Mouse (Mus musculus): ENCODE measurements at regions not wholly inside any gene's neighbourhood (a gene's known extent, or its start where the extent isn't known, plus 50 kb on each side); places are given as distances from the start of the nearest gene placed in this dataset.
A peak's percentile ranks its signal among the peaks of the same experiment; 100 is the strongest.

DNA sequence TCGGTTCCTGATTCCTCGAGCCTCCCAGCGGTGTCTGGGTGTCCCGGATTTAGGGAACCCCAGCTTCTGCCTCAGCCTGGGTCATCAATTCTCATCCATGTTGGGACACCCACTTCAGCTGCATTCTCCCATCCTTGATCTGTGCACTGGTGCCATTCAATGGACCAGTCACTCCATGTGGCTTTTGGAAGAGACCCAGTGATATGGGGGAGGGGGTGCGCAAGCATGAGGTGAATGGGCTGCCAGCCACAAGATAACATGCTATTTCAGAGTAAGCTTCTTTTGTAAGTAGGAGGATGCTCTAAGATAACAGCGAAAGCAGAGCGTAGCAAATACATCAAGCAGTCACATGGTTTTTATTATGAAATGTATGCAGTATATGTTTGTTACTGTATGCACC lies 963.1 kb downstream of the 4930447A16Rik start:
- no peak overlapping the region for H3K9ac ChIP-seq (ENCODE audit: low read depth, poor library complexity, severe bottlenecking)
- H3K27me3 ChIP-seq (ENCODE audit: control insufficient read depth, insufficient read depth, low read length, poor library complexity, severe bottlenecking) = no peaks in the 10 kb centered on the region
- TF ChIP-seq CTCF (IDR thresholded peaks at IDR 0.05; ENCODE audit: low read depth, low read length) = no peak
- H3K9me3 ChIP-seq (replicated peaks; ENCODE audit: control insufficient read depth, insufficient read depth, low read length, poor library complexity, severe bottlenecking) = no peaks in the 10 kb centered on the region
- no peak overlapping the region for H3K27ac ChIP-seq (ENCODE audit: insufficient read depth, low read length)
- no peak overlapping the region for H3K4me3 ChIP-seq (ENCODE audit: low read depth, low read length)
- peaks cover 10% of the 10 kb centered on the region for H3K4me1 ChIP-seq (ENCODE audit: control insufficient read depth, insufficient read depth, low read length)
- no peaks in the 10 kb centered on the region for H3K36me3 ChIP-seq (ENCODE audit: control insufficient read depth, insufficient read depth, low read length, poor library complexity, severe bottlenecking)

DNA sequence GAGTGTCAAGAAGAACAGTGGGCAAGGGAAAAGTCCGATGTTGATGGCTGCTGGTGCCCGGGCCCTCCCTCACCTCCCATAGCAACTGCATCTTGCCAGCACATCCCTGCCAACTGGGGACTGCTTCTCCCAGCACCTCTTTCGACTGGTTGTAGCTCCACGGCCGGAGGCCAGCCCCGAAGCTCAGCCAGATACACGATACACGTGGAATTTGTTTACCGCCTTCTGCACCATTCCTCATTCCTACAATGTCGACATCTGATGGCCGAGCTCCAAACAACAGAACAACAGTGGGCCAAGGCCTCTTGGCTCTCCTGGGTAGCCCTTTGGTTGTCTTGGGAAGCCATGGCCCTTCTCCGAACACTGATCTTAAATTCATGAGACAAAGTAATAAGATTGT lies 965.1 kb downstream of the 4930447A16Rik start:
- H3K27ac ChIP-seq (ENCODE audit: insufficient read depth, low read length) = no peak overlapping the region
- no peaks in the 10 kb centered on the region for H3K36me3 ChIP-seq (ENCODE audit: control insufficient read depth, insufficient read depth, low read length, poor library complexity, severe bottlenecking)
- H3K4me1 ChIP-seq (ENCODE audit: control insufficient read depth, insufficient read depth, low read length) = peaks cover 11% of the 10 kb centered on the region
- no peak overlapping the region for H3K4me3 ChIP-seq (ENCODE audit: low read depth, low read length)
- no peak for TF ChIP-seq POLR2A (IDR thresholded peaks at IDR 0.05; ENCODE audit: insufficient read depth, low read length)
- TF ChIP-seq EP300 (IDR thresholded peaks at IDR 0.05; ENCODE audit: insufficient read depth, low read depth, low read length) = no peak
- TF ChIP-seq CTCF (IDR thresholded peaks at IDR 0.05; ENCODE audit: low read depth, low read length) = no peak
- no peaks in the 10 kb centered on the region for H3K9me3 ChIP-seq (replicated peaks; ENCODE audit: control insufficient read depth, insufficient read depth, low read length, poor library complexity, severe bottlenecking)
- H3K27me3 ChIP-seq (ENCODE audit: control insufficient read depth, insufficient read depth, low read length, poor library complexity, severe bottlenecking) = no peaks in the 10 kb centered on the region
- H3K9ac ChIP-seq (ENCODE audit: low read depth, poor library complexity, severe bottlenecking) = no peak overlapping the region

DNA sequence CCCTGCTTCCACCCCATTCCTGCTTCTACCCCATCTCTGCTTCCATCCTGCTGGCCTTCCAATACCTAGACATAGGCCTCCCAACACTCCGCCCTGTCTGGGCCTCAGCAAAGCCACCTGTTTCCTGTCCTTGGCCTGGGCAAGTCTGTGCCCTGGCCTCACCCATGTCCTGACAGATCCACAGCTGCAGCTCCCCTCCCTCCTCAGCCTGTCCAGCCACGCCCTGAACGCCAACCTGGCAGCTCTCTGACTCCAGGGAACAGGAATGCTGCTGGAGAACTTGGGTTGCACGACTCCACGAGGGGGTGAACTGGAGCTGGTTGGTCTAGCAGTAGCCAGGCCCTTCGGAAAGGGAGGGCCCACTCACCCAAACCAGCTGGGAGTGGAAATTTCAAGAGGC lies 966.1 kb downstream of the 4930447A16Rik start:
- H3K9ac ChIP-seq (ENCODE audit: low read depth, poor library complexity, severe bottlenecking) = no peak overlapping the region
- TF ChIP-seq POLR2A (IDR thresholded peaks at IDR 0.05; ENCODE audit: insufficient read depth, low read length) (no peak), CTCF (IDR thresholded peaks at IDR 0.05; ENCODE audit: low read depth, low read length) (no peak), EP300 (IDR thresholded peaks at IDR 0.05; ENCODE audit: insufficient read depth, low read depth, low read length) (peak; percentile 50; the same call in 1 of the 2 replicates)
- H3K9me3 ChIP-seq (replicated peaks; ENCODE audit: control insufficient read depth, insufficient read depth, low read length, poor library complexity, severe bottlenecking) = no peaks in the 10 kb centered on the region
- peaks cover 13% of the 10 kb centered on the region for H3K4me1 ChIP-seq (ENCODE audit: control insufficient read depth, insufficient read depth, low read length)
- H3K4me3 ChIP-seq (ENCODE audit: low read depth, low read length) = no peak overlapping the region
- no peaks in the 10 kb centered on the region for H3K27me3 ChIP-seq (ENCODE audit: control insufficient read depth, insufficient read depth, low read length, poor library complexity, severe bottlenecking)
- H3K27ac ChIP-seq (ENCODE audit: insufficient read depth, low read length) = peak overlapping the region; percentile 10; the same call in 1 of the 2 replicates
- H3K36me3 ChIP-seq (ENCODE audit: control insufficient read depth, insufficient read depth, low read length, poor library complexity, severe bottlenecking) = no peaks in the 10 kb centered on the region

DNA sequence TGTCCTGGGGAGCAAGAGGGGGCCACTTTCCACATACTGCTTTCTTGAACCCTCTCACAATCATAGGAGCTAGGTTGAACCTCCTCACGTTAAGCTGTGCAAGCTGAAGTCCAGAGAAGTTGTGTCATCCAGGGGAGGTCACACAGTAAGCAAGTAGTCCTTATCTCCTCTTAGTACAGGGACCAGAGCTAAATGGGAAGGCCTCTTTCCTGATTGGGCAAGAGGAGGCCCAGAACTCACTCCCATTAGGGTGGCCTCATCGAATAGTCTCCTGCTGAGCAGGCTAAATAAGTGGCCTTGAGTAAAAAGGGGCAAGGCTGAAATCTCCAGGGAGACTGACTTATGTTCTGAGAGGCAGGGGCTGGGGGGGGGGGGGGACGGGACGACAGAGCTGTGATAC lies 966.5 kb downstream of the 4930447A16Rik start:
- Histone ChIP-seq H3K27ac (ENCODE audit: insufficient read depth, low read length) (peak overlapping the region; percentile 10; the same call in 1 of the 2 replicates), H3K9me3 (replicated peaks; ENCODE audit: control insufficient read depth, insufficient read depth, low read length, poor library complexity, severe bottlenecking) (no peaks in the 10 kb centered on the region), H3K9ac (ENCODE audit: low read depth, poor library complexity, severe bottlenecking) (no peak overlapping the region), H3K4me1 (ENCODE audit: control insufficient read depth, insufficient read depth, low read length) (peaks cover 13% of the 10 kb centered on the region), H3K4me3 (ENCODE audit: low read depth, low read length) (no peak overlapping the region), H3K27me3 (ENCODE audit: control insufficient read depth, insufficient read depth, low read length, poor library complexity, severe bottlenecking) (no peaks in the 10 kb centered on the region), H3K36me3 (ENCODE audit: control insufficient read depth, insufficient read depth, low read length, poor library complexity, severe bottlenecking) (no peaks in the 10 kb centered on the region)
- no peak for TF ChIP-seq POLR2A (IDR thresholded peaks at IDR 0.05; ENCODE audit: insufficient read depth, low read length)
- TF ChIP-seq CTCF (IDR thresholded peaks at IDR 0.05; ENCODE audit: low read depth, low read length) = no peak
- TF ChIP-seq EP300 (IDR thresholded peaks at IDR 0.05; ENCODE audit: insufficient read depth, low read depth, low read length) = no peak

DNA sequence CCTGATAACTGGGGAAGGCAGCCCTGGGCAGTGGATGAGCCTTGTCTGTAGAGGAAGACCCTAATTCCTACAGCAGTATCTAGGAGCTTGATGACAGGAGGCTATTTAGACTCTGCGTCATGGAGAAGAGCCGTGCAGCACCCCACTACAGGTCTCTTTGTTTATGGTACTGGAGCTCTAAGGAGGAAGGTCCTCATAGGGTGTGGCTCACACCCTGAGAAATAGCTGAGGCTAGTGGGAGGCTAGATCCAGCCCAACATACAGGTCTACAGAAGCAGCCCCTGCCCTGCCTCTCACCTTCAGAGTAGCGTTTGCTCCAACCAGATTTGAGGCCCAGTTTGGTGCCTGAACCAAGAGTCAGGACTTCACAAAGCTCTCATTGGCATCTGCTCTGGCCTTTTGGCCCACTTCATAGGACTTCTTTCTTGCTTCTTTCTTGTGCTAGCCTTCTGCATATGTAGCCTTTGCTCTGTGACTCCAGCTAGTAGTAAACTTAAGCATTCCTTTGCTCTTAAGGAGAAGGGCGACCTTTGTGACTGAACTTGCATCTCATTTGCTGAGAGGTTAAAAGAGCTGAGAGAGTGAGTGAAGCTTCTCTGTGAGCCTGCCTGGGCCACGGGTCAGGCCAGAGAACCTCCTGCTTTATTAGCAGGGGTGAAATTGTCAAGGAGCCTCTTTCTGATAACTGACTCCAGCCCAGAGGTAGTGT lies 967.2 kb downstream of the 4930447A16Rik start:
- no peaks in the 10 kb centered on the region for H3K9me3 ChIP-seq (replicated peaks; ENCODE audit: control insufficient read depth, insufficient read depth, low read length, poor library complexity, severe bottlenecking)
- H3K9ac ChIP-seq (ENCODE audit: low read depth, poor library complexity, severe bottlenecking) = no peak overlapping the region
- peaks cover 13% of the 10 kb centered on the region for H3K4me1 ChIP-seq (ENCODE audit: control insufficient read depth, insufficient read depth, low read length)
- no peak overlapping the region for H3K27ac ChIP-seq (ENCODE audit: insufficient read depth, low read length)
- H3K36me3 ChIP-seq (ENCODE audit: control insufficient read depth, insufficient read depth, low read length, poor library complexity, severe bottlenecking) = no peaks in the 10 kb centered on the region
- TF ChIP-seq EP300 (IDR thresholded peaks at IDR 0.05; ENCODE audit: insufficient read depth, low read depth, low read length) = no peak
- TF ChIP-seq CTCF (IDR thresholded peaks at IDR 0.05; ENCODE audit: low read depth, low read length) = no peak
- no peak for TF ChIP-seq POLR2A (IDR thresholded peaks at IDR 0.05; ENCODE audit: insufficient read depth, low read length)
- H3K27me3 ChIP-seq (ENCODE audit: control insufficient read depth, insufficient read depth, low read length, poor library complexity, severe bottlenecking) = no peaks in the 10 kb centered on the region
- no peak overlapping the region for H3K4me3 ChIP-seq (ENCODE audit: low read depth, low read length)

DNA sequence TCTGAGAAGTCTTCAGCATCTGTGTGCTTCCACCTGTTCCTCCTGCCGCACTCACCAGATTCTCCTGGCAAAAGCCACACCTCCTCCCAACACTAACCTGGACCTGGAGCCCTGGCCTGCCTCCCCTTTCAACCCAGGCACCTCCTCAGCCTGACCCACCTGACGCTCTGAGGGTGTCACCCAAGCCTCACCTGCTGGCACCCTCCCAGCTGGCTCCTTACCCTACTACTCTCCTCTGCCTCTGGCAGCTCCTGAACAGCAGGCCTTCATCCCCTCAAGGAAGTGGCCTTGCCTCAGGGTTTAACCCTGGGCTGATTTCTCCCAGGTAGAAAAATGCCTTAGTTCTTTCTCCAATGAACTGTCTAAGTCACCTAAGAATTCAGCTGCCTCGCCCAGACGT lies 973.5 kb downstream of the 4930447A16Rik start:
- H3K9ac ChIP-seq (ENCODE audit: low read depth, poor library complexity, severe bottlenecking) = no peak overlapping the region
- no peak overlapping the region for H3K27ac ChIP-seq (ENCODE audit: insufficient read depth, low read length)

More for the DNA sequence above, 973.5 kb downstream of the 4930447A16Rik start:
- H3K4me1 ChIP-seq (ENCODE audit: control insufficient read depth, insufficient read depth, low read length) = peaks cover 4% of the 10 kb centered on the region
- no peaks in the 10 kb centered on the region for H3K27me3 ChIP-seq (ENCODE audit: control insufficient read depth, insufficient read depth, low read length, poor library complexity, severe bottlenecking)
- no peaks in the 10 kb centered on the region for H3K36me3 ChIP-seq (ENCODE audit: control insufficient read depth, insufficient read depth, low read length, poor library complexity, severe bottlenecking)
- TF ChIP-seq CTCF (IDR thresholded peaks at IDR 0.05; ENCODE audit: low read depth, low read length) (no peak), EP300 (IDR thresholded peaks at IDR 0.05; ENCODE audit: insufficient read depth, low read depth, low read length) (no peak), POLR2A (IDR thresholded peaks at IDR 0.05; ENCODE audit: insufficient read depth, low read length) (no peak)
- no peaks in the 10 kb centered on the region; the same call in 1 of the 2 replicates for H3K9me3 ChIP-seq (replicated peaks; ENCODE audit: control insufficient read depth, insufficient read depth, low read length, poor library complexity, severe bottlenecking)
- no peak overlapping the region for H3K4me3 ChIP-seq (ENCODE audit: low read depth, low read length)

All from ES-Bruce4 (cell line).